Mouse (Mus musculus) ES-E14 (cell line): ENCODE results near the gene Fam3b. TPM values are rescaled to one million over a fixed set of nuclear protein-coding genes. Genes with fewer than 3 reads are reported as not detected.

ENCODE experiments used
- DNase-seq: peaks from one replicate; pipeline ENCODE4 v3.0.0-alpha.2; 2013; ENCODE audit warnings: low read depth, low spot score
- H3K27ac ChIP-seq: 2 replicates; pipeline ENCODE4 v1.5.1; 2012; ENCODE audit warnings: low read depth, mild to moderate bottlenecking, low read length, moderate library complexity, mixed read lengths; ENCODE audit not compliant: poor library complexity, insufficient read depth, severe bottlenecking
- H3K36me3 ChIP-seq: 2 replicates; pipeline ENCODE4 v1.6.1; 2012; ENCODE audit warnings: mild to moderate bottlenecking, low read length, moderate library complexity, mixed read lengths; ENCODE audit not compliant: control insufficient read depth, poor library complexity, insufficient read depth, severe bottlenecking
- H3K4me1 ChIP-seq, 2 experiments: fragments of 150-350 bp in 1 of 2; sonication (generic) in 1 of 2; 2 replicates each; pipeline ENCODE4 v1.6.1; 2012; ENCODE audit warnings: low read length in 2 of 2, mild to moderate bottlenecking in 1 of 2, mixed read lengths in 1 of 2; ENCODE audit not compliant: control insufficient read depth in 2 of 2, insufficient read depth in 2 of 2, poor library complexity in 1 of 2
- H3K4me3 ChIP-seq, 2 experiments: fragments of 150-350 bp in 1 of 2; sonication (generic) in 1 of 2; 2 replicates each; pipeline ENCODE4 v1.5.1; 2012; ENCODE audit warnings: low read length in 2 of 2, low read depth in 1 of 2, mild to moderate bottlenecking in 1 of 2, mixed read lengths in 1 of 2; ENCODE audit not compliant: insufficient read depth in 1 of 2, poor library complexity in 1 of 2, severe bottlenecking in 1 of 2
- H3K9ac ChIP-seq: 2 replicates; pipeline ENCODE4 v1.6.1; 2012; ENCODE audit warnings: low read depth, mild to moderate bottlenecking, low read length, mixed read lengths; ENCODE audit not compliant: poor library complexity, insufficient read depth, severe bottlenecking
- H3K9me3 ChIP-seq: fragments of 150-350 bp; sonication (generic); 2 replicates; pipeline ENCODE4 v1.6.1; 2012; ENCODE audit warnings: low read depth, mild to moderate bottlenecking, low read length; ENCODE audit not compliant: control insufficient read depth, insufficient read depth
- CHD2 ChIP-seq: IDR thresholded peaks from 2 replicates; pipeline ENCODE4 v1.6.1; 2014; ENCODE audit warnings: mild to moderate bottlenecking, low read depth, low read length, inconsistent platforms
- HCFC1 ChIP-seq: IDR thresholded peaks from 2 replicates; pipeline ENCODE4 v1.6.1; 2012; ENCODE audit warnings: low read length, inconsistent platforms, borderline replicate concordance; ENCODE audit not compliant: insufficient read depth
- MAFK ChIP-seq: IDR thresholded peaks from 2 replicates; pipeline ENCODE4 v1.6.1; 2014; ENCODE audit warnings: mild to moderate bottlenecking, low read depth, low read length, inconsistent platforms; ENCODE audit not compliant: insufficient read depth
- ZC3H11A ChIP-seq: IDR thresholded peaks from 2 replicates; pipeline ENCODE4 v1.6.1; 2012; ENCODE audit warnings: low read depth, mild to moderate bottlenecking, inconsistent platforms, low read length, borderline replicate concordance
- ZNF384 ChIP-seq: IDR thresholded peaks from 2 replicates; pipeline ENCODE4 v1.6.1; 2012; ENCODE audit warnings: low read depth, low read length, inconsistent platforms
- in situ Hi-C, 2 experiments: fragments of 600-800 bp; cut with MboI; formaldehyde crosslinking; loops; one replicate each; pipeline ENCODE4 v1.15.1; 2025; ENCODE audit warnings: low sequenced_read_pairs in 2 of 2, inconsistent platforms in 1 of 2; ENCODE audit not compliant: unreplicated experiment in 2 of 2
- total RNA-seq: library from RNA; depleted of rRNA; stranded (reverse); fragments of 300-350 nt; gene quantifications from 2 replicates; pipeline ENCODE4 v1.2.3, GENCODE M21; 2012

Gene Fam3b
- total RNA-seq, 1 experiment: 2.5 TPM

- H3K4me3 ChIP-seq: no peak overlapping the region
- no peaks in the 10 kb centered on the region for H3K9me3 ChIP-seq
- H3K9ac ChIP-seq: no peak overlapping the region
- no peak for TF ChIP-seq MAFK
- no peak for TF ChIP-seq ZNF384
- no peak for TF ChIP-seq CHD2
- no peak for TF ChIP-seq ZC3H11A
- in situ Hi-C loops: loop anchor here in 1 of 2 experiments (10.0 kb wide), 1 partner anchor 197 kb away; no protein-coding TSS in a partner anchor
- H3K4me1 ChIP-seq: 0 out of 4 replicates have a peak, but pooled peaks cover 0 to 2% of the 10 kb centered on the region in 2 experiments
- DNase-seq: no peak
- H3K36me3 ChIP-seq: no peaks in the 10 kb centered on the region
- no peak overlapping the region for H3K27ac ChIP-seq
Measured at GRCm38 (mm10) chr16:97511495-97511894, 3.1 kb downstream of the Fam3b start.

- H3K9ac ChIP-seq: no peak overlapping the region
- no peak for TF ChIP-seq ZNF384
- H3K4me3 ChIP-seq: no peak overlapping the region
- no peak overlapping the region for H3K27ac ChIP-seq
- no peaks in the 10 kb centered on the region for H3K9me3 ChIP-seq
- H3K36me3 ChIP-seq: no peaks in the 10 kb centered on the region
- H3K4me1 ChIP-seq: 0 out of 4 replicates have a peak, but pooled peaks cover 0 to 2% of the 10 kb centered on the region in 2 experiments
- in situ Hi-C loops: loop anchor here in 1 of 2 experiments (10.0 kb wide), 1 partner anchor 196 kb away; no protein-coding TSS in a partner anchor
- no peak for DNase-seq
Measured at GRCm38 (mm10) chr16:97510849-97511248, 3.8 kb downstream of the Fam3b start.

- TF ChIP-seq CHD2: no peak
- TF ChIP-seq ZC3H11A: no peak
- no peak for TF ChIP-seq ZNF384
- TF ChIP-seq HCFC1: no peak
- no peak overlapping the region for H3K4me3 ChIP-seq
- no peak for DNase-seq
- in situ Hi-C loops: no loop called here
- H3K9ac ChIP-seq: no peak overlapping the region
- H3K36me3 ChIP-seq: no peaks in the 10 kb centered on the region
- 0 out of 4 replicates have a peak, but pooled peaks cover 0 to 2% of the 10 kb centered on the region in 2 experiments for H3K4me1 ChIP-seq
- H3K9me3 ChIP-seq: no peaks in the 10 kb centered on the region
- no peak overlapping the region for H3K27ac ChIP-seq
Measured at GRCm38 (mm10) chr16:97507783-97508182, 6.8 kb downstream of the Fam3b start.

- DNase-seq: no peak
- Histone ChIP-seq H3K9ac (no peak overlapping the region), H3K4me1 (no peaks in the 10 kb centered on the region), H3K9me3 (no peaks in the 10 kb centered on the region), H3K36me3 (no peaks in the 10 kb centered on the region), H3K27ac (no peak overlapping the region), H3K4me3 (no peak overlapping the region)
- no peak for TF ChIP-seq ZC3H11A
- TF ChIP-seq ZNF384: no peak
- no peak for TF ChIP-seq MAFK
- in situ Hi-C loops: no loop called here
Measured at GRCm38 (mm10) chr16:97504793-97505192, 9.8 kb downstream of the Fam3b start.

- H3K9ac ChIP-seq: no peak overlapping the region
- no peak for DNase-seq
- no peaks in the 10 kb centered on the region for H3K9me3 ChIP-seq
- H3K4me1 ChIP-seq: no peaks in the 10 kb centered on the region
- no peak overlapping the region for H3K27ac ChIP-seq
- H3K4me3 ChIP-seq: no peak overlapping the region
- in situ Hi-C loops: no loop called here
- no peak for TF ChIP-seq ZNF384
- no peaks in the 10 kb centered on the region for H3K36me3 ChIP-seq
Measured at GRCm38 (mm10) chr16:97503849-97504248, 10.8 kb downstream of the Fam3b start.
